Mouse (Mus musculus) liver, embryonic 14.5 days (tissue): ENCODE measurements around the gene Slc46a1.

ENCODE experiments used
- CTCF ChIP-seq: IDR thresholded peaks from 2 replicates; pipeline ENCODE4 v1.5.1; 2016; ENCODE audit warnings: antibody characterized with exemption, low read depth, control low read depth
- EP300 ChIP-seq: IDR thresholded peaks from 2 replicates; pipeline ENCODE4 v1.6.1; 2016; ENCODE audit warnings: antibody characterized with exemption, low read depth

DNA sequence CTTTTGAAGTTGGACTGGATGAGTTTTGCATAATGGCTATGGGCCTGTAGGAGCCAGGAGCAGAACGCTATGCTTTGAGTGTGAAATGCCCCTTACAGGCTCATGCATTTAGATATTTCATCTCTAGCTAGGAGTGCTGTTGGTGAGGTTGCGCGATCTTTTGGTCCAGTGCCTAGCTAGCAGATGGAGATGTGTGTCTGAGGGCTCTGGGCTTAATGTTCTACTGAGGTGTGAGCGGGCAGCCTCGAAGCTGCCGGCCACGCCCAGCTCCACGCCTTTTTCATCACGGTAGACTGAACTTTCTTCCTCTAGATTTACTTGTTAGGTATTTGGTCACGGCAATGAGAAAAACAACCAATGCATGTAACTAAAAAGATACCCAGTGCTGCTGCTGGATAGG lies 34.3 kb upstream of the Slc46a1 start:
- TF ChIP-seq CTCF (no peak), EP300 (no peak)
